Mouse (Mus musculus): Measurements from ENCODE around the gene Spice1.

The Spice1 gene

GRCm38 (mm10) chr16:44375459-44375858 lies 28.5 kb downstream of the Spice1 start:
- DNase-seq (ENCODE audit: inconsistent ontology term), result no peak

GRCm38 (mm10) chr16:44380006-44380405 lies 33.1 kb downstream of the Spice1 start:
- DNase-seq (ENCODE audit: inconsistent ontology term), result no peak

GRCm38 (mm10) chr16:44381578-44381977 lies 34.7 kb downstream of the Spice1 start:
- DNase-seq (ENCODE audit: inconsistent ontology term), result no peak

GRCm38 (mm10) chr16:44383549-44383948 lies 36.6 kb downstream of the Spice1 start:
- no peak for DNase-seq (ENCODE audit: inconsistent ontology term)

- no peak for DNase-seq (ENCODE audit: inconsistent ontology term)
Observed at GRCm38 (mm10) chr16:44384251-44384650, 37.3 kb downstream of the Spice1 start.

GRCm38 (mm10) chr16:44391877-44392548 lies 45.1 kb downstream of the Spice1 start:
- DNase-seq (ENCODE audit: inconsistent ontology term), result peak; percentile 82

- DNase-seq (ENCODE audit: inconsistent ontology term), result peak; percentile 77
Observed at GRCm38 (mm10) chr16:44394577-44395243, 47.8 kb downstream of the Spice1 start, which contains the start of gene Cfap44. Cfap44 (plus strand) TSS chr16:44394796.

- no peak for DNase-seq (ENCODE audit: inconsistent ontology term)
Observed at GRCm38 (mm10) chr16:44404933-44405332, 58.0 kb downstream of the Spice1 start.

GRCm38 (mm10) chr16:44407211-44407610 lies 60.3 kb downstream of the Spice1 start:
- DNase-seq (ENCODE audit: inconsistent ontology term), result no peak

GRCm38 (mm10) chr16:44408290-44408689 lies 61.4 kb downstream of the Spice1 start:
- DNase-seq (ENCODE audit: inconsistent ontology term), result no peak

GRCm38 (mm10) chr16:44410176-44410575 lies 63.3 kb downstream of the Spice1 start:
- no peak for DNase-seq (ENCODE audit: inconsistent ontology term)

- DNase-seq (ENCODE audit: inconsistent ontology term), result no peak
Observed at GRCm38 (mm10) chr16:44417596-44417995, 70.7 kb downstream of the Spice1 start.

- DNase-seq (ENCODE audit: inconsistent ontology term), result no peak
Observed at GRCm38 (mm10) chr16:44421735-44422134, 74.8 kb downstream of the Spice1 start.

- DNase-seq (ENCODE audit: inconsistent ontology term), result no peak
Observed at GRCm38 (mm10) chr16:44423499-44423898, 76.6 kb downstream of the Spice1 start.

GRCm38 (mm10) chr16:44428456-44428855 lies 81.5 kb downstream of the Spice1 start:
- DNase-seq (ENCODE audit: inconsistent ontology term), result no peak

- DNase-seq (ENCODE audit: inconsistent ontology term), result no peak
Observed at GRCm38 (mm10) chr16:44430021-44430420, 83.1 kb downstream of the Spice1 start.

- DNase-seq (ENCODE audit: inconsistent ontology term), result no peak
Observed at GRCm38 (mm10) chr16:44434931-44435330, 88.0 kb downstream of the Spice1 start.

GRCm38 (mm10) chr16:44435481-44435880 lies 88.6 kb downstream of the Spice1 start:
- DNase-seq (ENCODE audit: inconsistent ontology term), result no peak
